In the genomic region with DNA sequence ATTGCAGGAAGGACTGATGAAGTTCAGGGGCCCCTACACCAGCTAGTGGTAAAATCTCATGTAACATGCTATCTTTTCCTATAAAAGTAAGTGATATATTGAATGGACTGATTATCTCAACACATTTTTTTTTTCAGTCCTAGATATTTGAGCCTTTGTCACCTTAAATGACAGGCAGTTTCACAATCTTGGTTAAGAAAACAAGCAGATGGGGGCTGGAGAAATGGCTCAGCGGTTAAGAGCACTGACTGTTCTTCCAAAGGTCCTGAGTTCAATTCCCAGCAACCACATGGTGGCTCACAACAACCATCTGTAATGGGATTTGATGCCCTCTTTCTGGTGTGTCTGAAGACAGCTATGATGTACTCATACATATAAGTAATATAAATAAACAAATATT, we compare ENCODE assay signal across 9 mouse cellular contexts. TPM values are rescaled to one million over a fixed set of nuclear protein-coding genes. Genes with fewer than 3 reads are reported as not detected.
DNase-seq lines count a peak whose midpoint lies in the region; ATAC-seq and TF ChIP-seq lines count a peak whose summit lies in the region.
"Had no signal": no experiment of that assay in that cellular context is flagged by ENCODE, and none has a peak within 500 bp of the region (broad histone marks: within the 10 kb centered on the region; RNA-seq: fewer than 3 reads in every experiment).

No protein-coding gene starts in this region.

- no peaks in the 10 kb centered on the region for H3K79me2 ChIP-seq in heart, adult 2 months (replicated peaks; ENCODE audit: control insufficient read depth, insufficient read depth, low read length)

- H3K4me3 ChIP-seq in heart, adult 2 months: peak overlapping the region; percentile 84; the same call in 1 of the 2 replicates
- no peak overlapping the region for H3K4me3 ChIP-seq in forebrain, postnatal 0 days (ENCODE audit: low read depth, low read length)
- peak overlapping the region; percentile 78 for H3K4me3 ChIP-seq in liver, embryonic 15.5 days (replicated peaks)

- no peaks in the 10 kb centered on the region for H3K36me3 ChIP-seq in heart, adult 2 months (ENCODE audit: control insufficient read depth, insufficient read depth, low read length)
- H3K36me3 ChIP-seq in forebrain, postnatal 0 days (ENCODE audit: insufficient read depth): no peaks in the 10 kb centered on the region; the same call in 1 of the 2 replicates
- 0 out of 2 replicates have a peak, but pooled peaks cover 34% of the 10 kb centered on the region for H3K36me3 ChIP-seq in liver, embryonic 15.5 days (replicated peaks)

- TF ChIP-seq CTCF in heart, adult 2 months (IDR thresholded peaks at IDR 0.05): no peak
- TF ChIP-seq CTCF in forebrain, postnatal 0 days (IDR thresholded peaks at IDR 0.05; ENCODE audit: low read depth): no peak

- no peaks in the 10 kb centered on the region for H3K9me3 ChIP-seq in forebrain, postnatal 0 days (ENCODE audit: low read length)
- H3K9me3 ChIP-seq in liver, embryonic 15.5 days (replicated peaks): no peaks in the 10 kb centered on the region

- H3K27ac ChIP-seq in heart, adult 2 months: peak overlapping the region; percentile 83
- no peak overlapping the region for H3K27ac ChIP-seq in forebrain, postnatal 0 days (ENCODE audit: low read depth, low read length)
- H3K27ac ChIP-seq in liver, embryonic 15.5 days (replicated peaks): no peak overlapping the region

- intact Hi-C loops in heart, adult 2 months (cut with DNase I): loop anchor here (5.0 kb wide), 1 partner anchor 120 kb away; no protein-coding TSS in a partner anchor
- intact Hi-C loops in heart, postnatal 14 days (cut with DNase I): no loop called here

- H3K9ac ChIP-seq in heart, adult 2 months (ENCODE audit: low read depth, low read length): no peak overlapping the region
- H3K9ac ChIP-seq in forebrain, postnatal 0 days: no peak overlapping the region
- H3K9ac ChIP-seq in liver, embryonic 15.5 days: no peak overlapping the region

- no peak for TF ChIP-seq POLR2A in heart, adult 2 months (IDR thresholded peaks at IDR 0.05; ENCODE audit: insufficient read depth, low read depth, low read length)

- H3K27me3 ChIP-seq in heart, adult 2 months (ENCODE audit: control insufficient read depth, insufficient read depth, low read length): no peaks in the 10 kb centered on the region
- no peaks in the 10 kb centered on the region for H3K27me3 ChIP-seq in forebrain, postnatal 0 days (ENCODE audit: insufficient read depth, low read length)
- H3K27me3 ChIP-seq in liver, embryonic 15.5 days: no peaks in the 10 kb centered on the region

- DNase-seq in heart, adult 2 months: no peak
- DNase-seq in heart, postnatal 14 days: no peak
- peak; percentile 35 for DNase-seq in 416B (ENCODE audit: low read depth)
- no peak for DNase-seq in forebrain, postnatal 0 days
- DNase-seq in layer of hippocampus, adult 11-12 months (ENCODE audit: low spot score): no peak
- no peak for DNase-seq in embryo, embryonic 10 days (ENCODE audit: low spot score)
- no peak for DNase-seq in testis, postnatal 14 days (ENCODE audit: low spot score)
- DNase-seq: kidney, adult 9 months had no signal

- H3K4me2 ChIP-seq in forebrain, postnatal 0 days (ENCODE audit: low read depth): peak overlapping the region; percentile 91; the same call in 1 of the 2 replicates
- H3K4me2 ChIP-seq in liver, embryonic 15.5 days: peak overlapping the region; percentile 93

- peaks cover 3% of the 10 kb centered on the region for H3K4me1 ChIP-seq in heart, adult 2 months (ENCODE audit: control insufficient read depth, insufficient read depth, low read length)
- H3K4me1 ChIP-seq in forebrain, postnatal 0 days (ENCODE audit: insufficient read depth): peaks cover 7% of the 10 kb centered on the region; the same call in 1 of the 2 replicates
- peaks cover 49% of the 10 kb centered on the region for H3K4me1 ChIP-seq in liver, embryonic 15.5 days (replicated peaks)

- no peak for ATAC-seq in forebrain, postnatal 0 days
- no peak for ATAC-seq in liver, embryonic 15.5 days (ENCODE audit: insufficient read depth)

- WGBS in heart, adult 2 months: 76% methylated on average over 1 of the region's 1 CpGs
- 92% methylated on average over 1 of the region's 1 CpGs for WGBS in forebrain, postnatal 0 days
- WGBS in liver, embryonic 15.5 days (ENCODE audit: insufficient replicate concordance): 70% methylated on average over 1 of the region's 1 CpGs

- TF ChIP-seq EP300 in heart, adult 2 months (IDR thresholded peaks at IDR 0.05; ENCODE audit: insufficient read depth, low read depth, low read length): no peak

RNA-seq across cellular contexts. Expression of a gene that starts 1.7 kb away (rescaled TPM):
- total RNA-seq in heart, adult 2 months (2021): 10 to 100 TPM; 30.4 to 34.6 TPM
- 24.0 and 25.3 TPM in 2 replicates for polyA plus RNA-seq in heart, adult 2 months (2012; rRNA removed)
- total RNA-seq in heart, postnatal 14 days (2021): 10 to 100 TPM; 33.5 to 40.7 TPM
- 30.9 and 33.2 TPM in 2 replicates for total RNA-seq in forebrain, postnatal 0 days (2014; rRNA removed)
- 67.7 and 75.2 TPM in 2 replicates for polyA plus RNA-seq in forebrain, postnatal 0 days (2015; fragmentation: Nextera tagmentation; extraction: Ambion mirVana)
- 24.0 and 29.4 TPM in 2 replicates for polyA plus RNA-seq in liver, embryonic 15.5 days (2015; fragmentation: Nextera tagmentation; extraction: Ambion mirVana)

RNA-seq across cellular contexts. Expression of a gene that starts 24.1 kb away (rescaled TPM):
- total RNA-seq in heart, adult 2 months (2021): 10 to 100 TPM; 72.6 to 80.4 TPM
- polyA plus RNA-seq in heart, adult 2 months (2012; rRNA removed): 71.9 and 96.9 TPM in 2 replicates
- total RNA-seq in heart, postnatal 14 days (2021): 10 to 100 TPM; 69.8 to 70.4 TPM
- total RNA-seq in forebrain, postnatal 0 days (2014; rRNA removed): 42.9 and 46.0 TPM in 2 replicates
- 52.6 and 58.3 TPM in 2 replicates for polyA plus RNA-seq in forebrain, postnatal 0 days (2015; fragmentation: Nextera tagmentation; extraction: Ambion mirVana)
- polyA plus RNA-seq in liver, embryonic 15.5 days (2015; fragmentation: Nextera tagmentation; extraction: Ambion mirVana): 91.4 and 96.5 TPM in 2 replicates

RNA-seq across cellular contexts. Expression of a gene that starts 27.0 kb away (rescaled TPM):
- under 1 TPM; 0.23 to 0.59 TPM for total RNA-seq in heart, adult 2 months (2021)
- polyA plus RNA-seq in heart, adult 2 months (2012; rRNA removed): 0.64 and 0.88 TPM in 2 replicates
- under 1 TPM; 0.76 to 0.93 TPM for total RNA-seq in heart, postnatal 14 days (2021)
- total RNA-seq in forebrain, postnatal 0 days (2014; rRNA removed): 0.24 and 0.31 TPM in 2 replicates
- polyA plus RNA-seq in forebrain, postnatal 0 days (2015; fragmentation: Nextera tagmentation; extraction: Ambion mirVana): 0.17 TPM in 1 of 2 replicates, not detected in the other
- polyA plus RNA-seq in liver, embryonic 15.5 days (2015; fragmentation: Nextera tagmentation; extraction: Ambion mirVana): 2.8 and 3.0 TPM in 2 replicates

RNA-seq across cellular contexts. Expression of a gene that starts 41.3 kb away (rescaled TPM):
- total RNA-seq in heart, adult 2 months (2021): 1 to 10 TPM; 1.6 to 2.0 TPM
- 4.6 TPM in 2 replicates for polyA plus RNA-seq in heart, adult 2 months (2012; rRNA removed)
- total RNA-seq in heart, postnatal 14 days (2021): 1 to 10 TPM; 2.1 to 3.1 TPM
- 32.1 and 42.4 TPM in 2 replicates for total RNA-seq in forebrain, postnatal 0 days (2014; rRNA removed)
- polyA plus RNA-seq in forebrain, postnatal 0 days (2015; fragmentation: Nextera tagmentation; extraction: Ambion mirVana): 30.7 and 34.4 TPM in 2 replicates
- polyA plus RNA-seq in liver, embryonic 15.5 days (2015; fragmentation: Nextera tagmentation; extraction: Ambion mirVana): 38.6 and 46.9 TPM in 2 replicates

RNA-seq across cellular contexts. Expression of a gene that starts 48.5 kb away (rescaled TPM):
- 10 to 100 TPM; 58.8 to 81.2 TPM for total RNA-seq in heart, adult 2 months (2021)
- polyA plus RNA-seq in heart, adult 2 months (2012; rRNA removed): 14.9 and 35.4 TPM in 2 replicates
- total RNA-seq in heart, postnatal 14 days (2021): 10 to 100 TPM; 79.0 to 84.8 TPM
- total RNA-seq in forebrain, postnatal 0 days (2014; rRNA removed): 64.4 and 75.0 TPM in 2 replicates
- polyA plus RNA-seq in forebrain, postnatal 0 days (2015; fragmentation: Nextera tagmentation; extraction: Ambion mirVana): 60.9 and 73.0 TPM in 2 replicates
- polyA plus RNA-seq in liver, embryonic 15.5 days (2015; fragmentation: Nextera tagmentation; extraction: Ambion mirVana): 77.1 and 78.3 TPM in 2 replicates
